Mouse (Mus musculus) lung, adult 2 months (tissue): Measurements from ENCODE around the gene Ivns1abp.

Source experiments
- CTCF ChIP-seq: fragments of 200-500 bp; IDR thresholded peaks from 2 replicates; pipeline ENCODE4 v1.5.1; 2011; ENCODE audit warnings: mild to moderate bottlenecking, low read length, control low read depth; ENCODE audit not compliant: insufficient read depth
- POLR2A ChIP-seq: fragments of 200-500 bp; IDR thresholded peaks from 2 replicates; pipeline ENCODE4 v1.6.1; 2011; ENCODE audit warnings: low read depth, mild to moderate bottlenecking, control low read depth, low read length, borderline replicate concordance; ENCODE audit errors: extremely low read depth

GRCm38 (mm10) chr1:151371543-151371942, 27.3 kb downstream of the Ivns1abp start:
- TF ChIP-seq CTCF (no peak), POLR2A (no peak)
